Mouse (Mus musculus) cortical plate, adult 2 months (tissue): Measurements from ENCODE around the gene Xylt1. TPM values are rescaled to one million over a fixed set of nuclear protein-coding genes. Genes with fewer than 3 reads are reported as not detected.

Experiments used
- H3K27ac ChIP-seq: fragments of 200-500 bp; 2 replicates; pipeline ENCODE4 v1.5.1; 2012; ENCODE audit warnings: low read length, control low read depth, inconsistent platforms; ENCODE audit not compliant: insufficient read depth
- H3K4me1 ChIP-seq: fragments of 200-500 bp; 2 replicates; pipeline ENCODE4 v1.6.1; 2011; ENCODE audit warnings: low read length; ENCODE audit not compliant: control insufficient read depth, insufficient read depth
- H3K4me3 ChIP-seq: fragments of 200-500 bp; 2 replicates; pipeline ENCODE4 v1.5.1; 2011; ENCODE audit warnings: mild to moderate bottlenecking, low read length, control low read depth; ENCODE audit not compliant: insufficient read depth
- CTCF ChIP-seq: fragments of 200-500 bp; IDR thresholded peaks from 2 replicates; pipeline ENCODE4 v1.5.1; 2011; ENCODE audit warnings: mild to moderate bottlenecking, control low read depth, low read length; ENCODE audit not compliant: insufficient read depth; ENCODE audit errors: extremely low read depth
- POLR2A ChIP-seq: fragments of 200-500 bp; IDR thresholded peaks from 2 replicates; pipeline ENCODE4 v1.6.1; 2011; ENCODE audit warnings: mild to moderate bottlenecking, low read length, control low read depth; ENCODE audit not compliant: insufficient read depth; ENCODE audit errors: extremely low read depth
- polyA plus RNA-seq: library from polyadenylated mRNA; depleted of rRNA; stranded (reverse); fragments of >200 nt; gene quantifications from 2 replicates; pipeline ENCODE4 v1.2.3, GENCODE M21; 2012

Xylt1 gene
- polyA plus RNA-seq, 1 experiment, result 18.4 TPM

GRCm38 (mm10) chr7:117502415-117502814, 121.6 kb downstream of the Xylt1 start:
- H3K4me1 ChIP-seq, result 0 out of 2 replicates have a peak, but pooled peaks cover 2% of the 10 kb centered on the region
- TF ChIP-seq POLR2A, result no peak
- no peak overlapping the region for H3K4me3 ChIP-seq
- no peak overlapping the region for H3K27ac ChIP-seq

GRCm38 (mm10) chr7:117503714-117504113, 122.9 kb downstream of the Xylt1 start:
- Histone ChIP-seq H3K4me3 (no peak overlapping the region), H3K27ac (no peak overlapping the region), H3K4me1 (0 out of 2 replicates have a peak, but pooled peaks cover 2% of the 10 kb centered on the region)
- no peak for TF ChIP-seq POLR2A
- TF ChIP-seq CTCF, result no peak

- TF ChIP-seq CTCF (no peak), POLR2A (no peak)
- peaks cover 2% of the 10 kb centered on the region; the same call in 1 of the 2 replicates for H3K4me1 ChIP-seq
- H3K4me3 ChIP-seq, result no peak overlapping the region
- H3K27ac ChIP-seq, result no peak overlapping the region
These were observed 125.0 kb downstream of the Xylt1 start for GRCm38 (mm10) chr7:117505791-117506190.

- Histone ChIP-seq H3K27ac (no peak overlapping the region), H3K4me3 (no peak overlapping the region), H3K4me1 (peaks cover 4% of the 10 kb centered on the region; the same call in 1 of the 2 replicates)
- TF ChIP-seq CTCF, result no peak
- TF ChIP-seq POLR2A, result no peak
These were observed 126.6 kb downstream of the Xylt1 start for GRCm38 (mm10) chr7:117507351-117507750.

- TF ChIP-seq CTCF, result no peak
- no peak for TF ChIP-seq POLR2A
- H3K4me3 ChIP-seq, result no peak overlapping the region
- no peak overlapping the region for H3K27ac ChIP-seq
These were observed 127.3 kb downstream of the Xylt1 start for GRCm38 (mm10) chr7:117508090-117508489.

GRCm38 (mm10) chr7:117510113-117510512, 129.3 kb downstream of the Xylt1 start:
- no peak overlapping the region for H3K27ac ChIP-seq
- TF ChIP-seq POLR2A (no peak), CTCF (no peak)
- peaks cover 2% of the 10 kb centered on the region; the same call in 1 of the 2 replicates for H3K4me1 ChIP-seq
- H3K4me3 ChIP-seq, result no peak overlapping the region

More at GRCm38 (mm10) chr7:117508090-117508489, 127.3 kb downstream of the Xylt1 start:
- peaks cover 3% of the 10 kb centered on the region; the same call in 1 of the 2 replicates for H3K4me1 ChIP-seq

GRCm38 (mm10) chr7:117512301-117512700, 131.5 kb downstream of the Xylt1 start:
- TF ChIP-seq POLR2A, result no peak
- no peak for TF ChIP-seq CTCF
- Histone ChIP-seq H3K4me3 (no peak overlapping the region), H3K4me1 (peaks cover 2% of the 10 kb centered on the region; the same call in 1 of the 2 replicates), H3K27ac (no peak overlapping the region)

GRCm38 (mm10) chr7:117515794-117516193, 135.0 kb downstream of the Xylt1 start:
- Histone ChIP-seq H3K4me1 (peaks cover 2% of the 10 kb centered on the region; the same call in 1 of the 2 replicates), H3K4me3 (no peak overlapping the region)

GRCm38 (mm10) chr7:117516896-117517295, 136.1 kb downstream of the Xylt1 start:
- Histone ChIP-seq H3K4me3 (no peak overlapping the region), H3K4me1 (peaks cover 2% of the 10 kb centered on the region; the same call in 1 of the 2 replicates), H3K27ac (no peak overlapping the region)
- TF ChIP-seq POLR2A, result no peak
- no peak for TF ChIP-seq CTCF

More at GRCm38 (mm10) chr7:117515794-117516193, 135.0 kb downstream of the Xylt1 start:
- H3K27ac ChIP-seq, result no peak overlapping the region
- no peak for TF ChIP-seq CTCF
- no peak for TF ChIP-seq POLR2A

- Histone ChIP-seq H3K4me3 (no peak overlapping the region), H3K27ac (no peak overlapping the region), H3K4me1 (peaks cover 9% of the 10 kb centered on the region; the same call in 1 of the 2 replicates)
- TF ChIP-seq CTCF (no peak), POLR2A (no peak)
These were observed 140.6 kb downstream of the Xylt1 start for GRCm38 (mm10) chr7:117521369-117521768.
